Mouse (Mus musculus) lung, adult 2 months (tissue): ENCODE results near the gene Tmub2. TPM values are rescaled to one million over a fixed set of nuclear protein-coding genes. Genes with fewer than 3 reads are reported as not detected.

Experiments
- DNase-seq: peaks from one replicate; pipeline ENCODE4 v3.0.0; 2022
- H3K4me1 ChIP-seq: fragments of 200-500 bp; 2 replicates; pipeline ENCODE4 v1.6.1; 2011; ENCODE audit warnings: low read length; ENCODE audit not compliant: control insufficient read depth, insufficient read depth
- H3K4me3 ChIP-seq: fragments of 200-500 bp; replicated peaks from 2 replicates; pipeline ENCODE3; 2011; ENCODE audit warnings: low read depth, mild to moderate bottlenecking, control low read depth, low read length; ENCODE audit errors: extremely low read depth
- CTCF ChIP-seq: fragments of 200-500 bp; IDR thresholded peaks from 2 replicates; pipeline ENCODE4 v1.5.1; 2011; ENCODE audit warnings: mild to moderate bottlenecking, low read length, control low read depth; ENCODE audit not compliant: insufficient read depth
- POLR2A ChIP-seq: fragments of 200-500 bp; IDR thresholded peaks from 2 replicates; pipeline ENCODE4 v1.6.1; 2011; ENCODE audit warnings: low read depth, mild to moderate bottlenecking, control low read depth, low read length, borderline replicate concordance; ENCODE audit errors: extremely low read depth
- WGBS: fragments of 180-500 bp; shearing (Covaris S2); methylation state at CpG from one replicate; pipeline ENCODE4 v1.1.7; 2018; 5-methylcytosine and 5-hydroxymethylcytosine counted together
- polyA plus RNA-seq: library from polyadenylated mRNA; depleted of rRNA; stranded (reverse); fragments of >200 nt; gene quantifications from 2 replicates; pipeline ENCODE4 v1.2.3, GENCODE M21; 2012; rRNA removed

Gene Tmub2
- polyA plus RNA-seq, 1 experiment: 53.4 TPM

DNA sequence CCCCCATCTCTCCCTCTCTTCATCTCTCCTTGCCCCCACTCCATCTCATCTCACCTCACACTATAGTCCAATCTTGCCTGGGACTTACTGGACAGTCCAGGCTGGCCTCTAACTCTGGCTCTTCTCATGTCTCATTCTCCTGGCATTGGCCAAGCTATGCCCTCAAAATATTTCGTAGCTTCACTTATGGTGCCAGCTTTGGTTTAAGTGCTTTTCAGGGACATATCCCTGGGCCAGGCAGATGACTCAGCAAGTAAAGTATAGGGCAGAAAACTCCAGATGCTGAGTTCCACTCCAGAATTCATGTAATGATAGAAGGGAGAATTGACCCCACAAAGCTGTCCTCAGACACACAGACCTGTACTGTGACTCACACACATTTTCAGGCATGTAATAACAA is 51.5 kb downstream of the Tmub2 start:
- H3K4me3 ChIP-seq: no peak overlapping the region
- H3K4me1 ChIP-seq: peaks cover 9% of the 10 kb centered on the region
- DNase-seq: no peak
- 58% methylated on average over 1 of the region's 1 CpGs for WGBS
- TF ChIP-seq POLR2A (no peak), CTCF (no peak)

DNA sequence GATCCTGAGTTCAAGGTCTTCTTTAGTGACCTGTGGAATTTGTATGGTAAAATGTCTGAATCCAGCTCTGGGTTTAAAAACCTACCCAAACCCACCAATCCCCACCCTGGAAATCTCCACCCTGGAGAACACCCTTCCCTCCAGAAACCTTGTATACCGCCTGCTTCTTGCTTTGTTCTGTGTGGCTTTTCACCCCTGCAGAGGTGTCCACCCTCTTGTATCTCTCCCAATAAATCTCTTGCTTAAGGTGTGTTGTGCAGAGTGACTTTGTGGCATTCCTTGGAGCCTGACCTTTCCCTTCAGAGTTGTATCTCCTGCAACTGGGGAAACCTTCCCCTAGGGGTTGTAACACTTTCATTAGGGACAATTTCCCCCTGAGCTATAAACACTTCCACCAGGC is 53.2 kb downstream of the Tmub2 start:
- Histone ChIP-seq H3K4me1 (peaks cover 9% of the 10 kb centered on the region), H3K4me3 (no peak overlapping the region)
- DNase-seq: no peak
- TF ChIP-seq POLR2A: no peak
- no peak for TF ChIP-seq CTCF
- 69% methylated on average over 1 of the region's 1 CpGs for WGBS

DNA sequence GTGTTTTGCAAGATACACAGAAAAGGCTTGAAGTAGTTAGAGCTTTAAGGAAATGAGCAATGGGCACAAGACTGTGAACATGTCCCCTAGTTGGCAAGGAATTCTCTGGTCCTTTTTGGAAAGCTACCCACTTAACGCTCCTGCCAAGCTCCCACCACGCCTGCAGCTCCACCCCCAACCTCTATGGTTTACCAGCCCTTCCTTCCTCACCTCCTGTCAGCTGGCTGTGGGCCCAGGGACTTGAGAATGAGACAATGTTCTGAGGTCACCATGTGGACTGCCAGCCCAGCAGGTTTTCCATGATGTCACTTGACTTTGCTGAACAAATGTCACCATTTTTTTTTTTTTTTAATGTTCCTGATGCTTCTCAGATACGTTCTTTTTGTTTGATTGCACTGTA is 53.8 kb downstream of the Tmub2 start:
- TF ChIP-seq CTCF: no peak
- TF ChIP-seq POLR2A: no peak
- 4% methylated on average over 3 of the region's 3 CpGs for WGBS
- Histone ChIP-seq H3K4me3 (no peak overlapping the region), H3K4me1 (peaks cover 9% of the 10 kb centered on the region)
- peak; percentile 79 for DNase-seq

Other genes with a start within 250 kb of the Tmub2 start
- 7.8 and 12.0 TPM in 2 replicates for gene Cd300lg, start 243.4 kb upstream of the Tmub2 start, polyA plus RNA-seq
- gene Mpp2, start 196.4 kb upstream of the Tmub2 start, polyA plus RNA-seq: 12.8 and 14.4 TPM in 2 replicates
- gene Ppy, start 183.6 kb upstream of the Tmub2 start, polyA plus RNA-seq: 6.3 and 9.8 TPM in 2 replicates
- 9.6 TPM in 1 of 2 replicates, not detected in the other for gene Pyy, start 177.1 kb upstream of the Tmub2 start, polyA plus RNA-seq
- 0.41 and 0.72 TPM in 2 replicates for gene Nags, start 139.4 kb upstream of the Tmub2 start, polyA plus RNA-seq
- gene Tmem101, start 128.5 kb upstream of the Tmub2 start, polyA plus RNA-seq: 20.5 and 26.7 TPM in 2 replicates
- 20.8 and 30.6 TPM in 2 replicates for gene Lsm12, start 99.6 kb upstream of the Tmub2 start, polyA plus RNA-seq
- gene G6pc3, start 95.3 kb upstream of the Tmub2 start, polyA plus RNA-seq: 74.4 and 82.5 TPM in 2 replicates
- gene Hdac5, start 54.8 kb upstream of the Tmub2 start, polyA plus RNA-seq: 140 and 160 TPM in 2 replicates
- gene BC030867, start 36.0 kb upstream of the Tmub2 start, polyA plus RNA-seq: 0.65 and 0.68 TPM in 2 replicates
- gene Asb16, start 16.2 kb upstream of the Tmub2 start, polyA plus RNA-seq: 0.15 and 1.8 TPM in 2 replicates
- 33.1 and 38.8 TPM in 2 replicates for gene Atxn7l3, start 11.7 kb downstream of the Tmub2 start, polyA plus RNA-seq
- 23.9 and 27.7 TPM in 2 replicates for gene Ubtf, start 34.8 kb downstream of the Tmub2 start, polyA plus RNA-seq
- gene Slc4a1, start 81.3 kb downstream of the Tmub2 start, polyA plus RNA-seq: 1.1 and 1.2 TPM in 2 replicates
- gene Rundc3a, start 108.5 kb downstream of the Tmub2 start, polyA plus RNA-seq: 1.9 and 2.8 TPM in 2 replicates
- 258 and 290 TPM in 2 replicates for gene Slc25a39, start 123.0 kb downstream of the Tmub2 start, polyA plus RNA-seq
- 220 and 257 TPM in 2 replicates for gene Grn, start 145.4 kb downstream of the Tmub2 start, polyA plus RNA-seq
- 19.6 and 22.8 TPM in 2 replicates for gene Fam171a2, start 162.8 kb downstream of the Tmub2 start, polyA plus RNA-seq
- gene Itga2b, start 185.2 kb downstream of the Tmub2 start, polyA plus RNA-seq: 11.4 and 14.9 TPM in 2 replicates